Mouse (Mus musculus) hindbrain, postnatal 0 days (tissue): Measurements from ENCODE around the gene Bicd2. TPM values are rescaled to one million over a fixed set of nuclear protein-coding genes. Genes with fewer than 3 reads are reported as not detected.

ENCODE experiments used
- ATAC-seq: fragments of 200-750 bp; cut with Nextera tagmentation; 2 replicates; pipeline ENCODE4 v1.8.0; 2017; ENCODE audit warnings: mild to moderate bottlenecking, moderate TSS enrichment, moderate library complexity
- DNase-seq: peaks from one replicate; pipeline ENCODE4 v3.0.0-alpha.2; 2015; ENCODE audit warnings: low spot score
- H3K27ac ChIP-seq: fragments of 300-500 bp; sonication (generic); 2 replicates; pipeline ENCODE4 v1.5.1; 2014; ENCODE audit warnings: mild to moderate bottlenecking
- H3K27me3 ChIP-seq: fragments of 300-500 bp; sonication (generic); 2 replicates; pipeline ENCODE4 v1.6.1; 2014; ENCODE audit warnings: low read length, mixed read lengths; ENCODE audit not compliant: insufficient read depth
- H3K36me3 ChIP-seq: fragments of 300-500 bp; sonication (generic); 2 replicates; pipeline ENCODE4 v1.6.1; 2014; ENCODE audit warnings: low read length, mixed read lengths; ENCODE audit not compliant: insufficient read depth
- H3K4me1 ChIP-seq: fragments of 300-500 bp; sonication (generic); 2 replicates; pipeline ENCODE4 v1.6.1; 2014; ENCODE audit warnings: antibody characterized with exemption, low read length, mixed read lengths; ENCODE audit not compliant: insufficient read depth
- H3K4me2 ChIP-seq: fragments of 300-500 bp; sonication (generic); 2 replicates; pipeline ENCODE4 v1.6.1; 2014; ENCODE audit warnings: low read depth, mild to moderate bottlenecking, low read length, moderate library complexity, mixed read lengths
- H3K4me3 ChIP-seq: fragments of 300-500 bp; sonication (generic); 2 replicates; pipeline ENCODE4 v1.5.1; 2014; ENCODE audit warnings: low read length
- H3K9ac ChIP-seq: fragments of 300-500 bp; sonication (generic); replicated peaks from 2 replicates; pipeline ENCODE4 v1.6.1; 2014; ENCODE audit warnings: mild to moderate bottlenecking, low read length, moderate library complexity, mixed read lengths
- H3K9me3 ChIP-seq: fragments of 300-500 bp; sonication (generic); 2 replicates; pipeline ENCODE4 v1.6.1; 2016; ENCODE audit warnings: low read length, mixed read lengths
- CTCF ChIP-seq: IDR thresholded peaks from 2 replicates; pipeline ENCODE4 v1.5.1; 2016; ENCODE audit warnings: antibody characterized with exemption, control low read depth, low read depth
- WGBS: fragments of 180-500 bp; shearing (Covaris S2); extraction: QIAGEN DNeasy Blood & Tissue Kit; methylation state at CpG from one replicate; pipeline ENCODE4 v1.1.7; 2014; 5-methylcytosine and 5-hydroxymethylcytosine counted together
- polyA plus RNA-seq: library from polyadenylated mRNA; unstranded; fragments of >200 nt; fragmentation: Nextera tagmentation; extraction: Ambion mirVana; gene quantifications from 2 replicates; pipeline ENCODE4 v1.2.1, GENCODE M21; 2015
- total RNA-seq: library from RNA; depleted of rRNA; stranded (reverse); fragments of >200 nt; gene quantifications from 2 replicates; pipeline ENCODE4 v1.2.3, GENCODE M21; 2014

Bicd2 gene
- total and polyA plus RNA-seq, 2 experiments from 2014 or later: 25.1 to 51.2 TPM

DNA sequence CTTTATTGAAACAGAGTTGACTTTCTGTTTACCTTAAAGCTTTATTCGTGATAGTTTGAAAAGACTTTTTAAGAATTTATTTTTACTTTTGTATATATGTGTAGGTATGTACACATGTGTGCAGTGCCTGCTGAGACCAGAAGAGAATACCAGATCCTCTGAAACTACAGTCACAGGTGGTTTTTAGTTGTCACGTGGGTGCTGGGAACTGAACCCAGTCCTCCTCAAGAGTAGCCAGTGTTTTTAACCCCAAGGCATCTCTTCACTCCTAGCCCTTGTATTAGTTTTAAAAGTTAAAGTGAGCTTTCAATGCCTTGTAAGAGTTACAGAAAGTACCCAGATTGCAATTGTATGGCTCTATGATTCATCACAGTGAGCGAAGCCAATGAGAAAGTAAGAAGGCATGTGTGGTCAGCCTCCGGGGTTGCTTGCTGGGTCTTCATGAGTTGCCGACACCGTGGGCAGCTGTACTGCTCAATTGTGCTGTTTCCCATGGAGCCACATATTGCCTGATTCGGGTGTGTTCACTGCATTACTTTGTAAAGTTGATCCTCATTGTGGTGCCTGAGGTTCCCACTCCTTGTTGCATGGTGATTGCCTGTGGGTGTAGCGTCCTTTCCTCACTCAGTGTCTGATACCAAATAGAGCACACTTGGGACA lies 16.1 kb downstream of the Bicd2 start:
- ATAC-seq (no peak), DNase-seq (no peak)
- Histone ChIP-seq H3K4me3 (no peak overlapping the region), H3K27me3 (no peaks in the 10 kb centered on the region), H3K4me1 (peaks cover 15% of the 10 kb centered on the region), H3K9ac (no peak overlapping the region), H3K9me3 (no peaks in the 10 kb centered on the region), H3K4me2 (no peak overlapping the region), H3K36me3 (no peaks in the 10 kb centered on the region), H3K27ac (no peak overlapping the region)
- 95% methylated on average over 8 of the region's 8 CpGs for WGBS
- no peak for TF ChIP-seq CTCF

DNA sequence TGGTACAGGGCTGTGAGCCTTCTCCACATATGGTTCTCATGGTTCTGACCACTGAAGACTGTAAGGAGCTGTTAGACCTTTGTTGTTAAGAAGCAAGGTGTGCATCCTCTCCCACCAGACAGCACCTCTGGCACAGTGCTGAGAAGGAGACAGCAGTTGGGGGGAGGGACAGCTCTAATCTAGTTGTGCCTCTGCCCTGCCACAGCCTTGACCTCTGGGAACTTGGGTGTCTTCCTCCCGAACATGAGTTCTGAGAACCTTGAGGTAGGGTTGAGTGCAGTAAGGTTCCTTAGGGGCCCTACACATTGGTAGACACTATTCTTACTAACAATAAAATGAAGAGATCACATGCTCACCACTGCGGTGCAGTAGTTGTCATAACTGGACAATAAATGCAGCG lies 16.8 kb downstream of the Bicd2 start:
- 92% methylated on average over 3 of the region's 3 CpGs for WGBS
- H3K4me2 ChIP-seq: no peak overlapping the region
- DNase-seq (no peak), ATAC-seq (no peak)
- no peaks in the 10 kb centered on the region for H3K36me3 ChIP-seq
- H3K9ac ChIP-seq: no peak overlapping the region
- H3K27me3 ChIP-seq: no peaks in the 10 kb centered on the region
- H3K4me1 ChIP-seq: peaks cover 13% of the 10 kb centered on the region
- no peak overlapping the region for H3K4me3 ChIP-seq
- no peak overlapping the region for H3K27ac ChIP-seq
- no peak for TF ChIP-seq CTCF
- no peaks in the 10 kb centered on the region for H3K9me3 ChIP-seq

DNA sequence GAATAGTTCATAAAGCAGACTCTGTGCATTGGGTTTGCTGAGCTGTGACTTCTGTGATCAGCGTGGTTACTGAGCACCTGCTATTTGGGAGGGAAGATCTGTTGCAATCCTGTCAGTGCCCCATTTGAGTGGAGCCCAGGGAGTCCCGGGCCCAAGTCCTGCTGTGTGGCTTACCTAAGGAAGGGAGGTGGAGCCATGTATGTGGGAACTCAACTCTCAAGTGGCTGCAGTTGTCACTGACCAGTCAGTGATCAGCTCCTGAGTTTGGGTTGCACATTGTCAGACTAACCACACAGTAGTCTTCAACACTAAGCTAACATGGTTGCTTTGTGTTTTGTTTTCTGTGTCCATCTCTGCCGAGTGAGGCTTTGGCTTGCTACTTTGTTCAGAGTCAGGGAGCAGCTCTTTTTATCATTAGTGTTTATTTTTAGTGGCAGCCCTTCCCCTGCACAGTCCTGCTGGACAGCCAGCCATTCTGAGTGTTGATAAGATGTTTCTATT lies 19.6 kb downstream of the Bicd2 start:
- no peak overlapping the region for H3K27ac ChIP-seq
- WGBS: 43% methylated on average over 3 of the region's 3 CpGs
- no peak for TF ChIP-seq CTCF
- no peak overlapping the region for H3K9ac ChIP-seq
- H3K4me2 ChIP-seq: no peak overlapping the region
- DNase-seq: no peak
- no peak overlapping the region for H3K4me3 ChIP-seq
- H3K27me3 ChIP-seq: no peaks in the 10 kb centered on the region
- H3K4me1 ChIP-seq: peaks cover 16% of the 10 kb centered on the region; the same call in 1 of the 2 replicates
- H3K36me3 ChIP-seq: no peaks in the 10 kb centered on the region
- no peaks in the 10 kb centered on the region for H3K9me3 ChIP-seq
- no peak for ATAC-seq

DNA sequence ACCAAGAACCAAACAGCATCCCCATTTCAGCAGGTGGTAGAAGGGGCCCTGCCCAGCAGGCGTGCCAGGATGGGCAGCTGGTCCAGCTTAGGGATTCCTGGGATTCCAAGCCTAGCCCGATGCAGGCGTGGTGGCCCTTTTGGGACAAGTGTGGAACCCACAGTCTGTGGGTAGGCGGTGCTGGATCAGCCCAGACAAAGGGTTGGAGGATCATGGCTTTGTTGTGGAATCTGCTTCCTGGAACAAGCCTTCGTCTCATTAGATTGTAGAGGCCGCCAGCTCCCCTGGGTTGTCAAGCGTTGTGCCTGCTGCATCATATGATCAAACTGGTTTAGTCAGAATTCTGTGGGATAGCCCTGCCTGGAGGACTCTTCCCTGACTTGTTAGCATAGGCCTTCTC lies 21.0 kb downstream of the Bicd2 start:
- no peaks in the 10 kb centered on the region for H3K9me3 ChIP-seq
- 62% methylated on average over 7 of the region's 7 CpGs for WGBS
- H3K9ac ChIP-seq: no peak overlapping the region
- no peaks in the 10 kb centered on the region for H3K36me3 ChIP-seq
- H3K4me3 ChIP-seq: no peak overlapping the region
- no peak for TF ChIP-seq CTCF
- DNase-seq (no peak), ATAC-seq (peak; percentile 38; the same call in 1 of the 2 replicates)
- peak overlapping the region; percentile 54 for H3K27ac ChIP-seq
- H3K27me3 ChIP-seq: no peaks in the 10 kb centered on the region
- H3K4me1 ChIP-seq: peaks cover 16% of the 10 kb centered on the region; the same call in 1 of the 2 replicates
- no peak overlapping the region for H3K4me2 ChIP-seq

DNA sequence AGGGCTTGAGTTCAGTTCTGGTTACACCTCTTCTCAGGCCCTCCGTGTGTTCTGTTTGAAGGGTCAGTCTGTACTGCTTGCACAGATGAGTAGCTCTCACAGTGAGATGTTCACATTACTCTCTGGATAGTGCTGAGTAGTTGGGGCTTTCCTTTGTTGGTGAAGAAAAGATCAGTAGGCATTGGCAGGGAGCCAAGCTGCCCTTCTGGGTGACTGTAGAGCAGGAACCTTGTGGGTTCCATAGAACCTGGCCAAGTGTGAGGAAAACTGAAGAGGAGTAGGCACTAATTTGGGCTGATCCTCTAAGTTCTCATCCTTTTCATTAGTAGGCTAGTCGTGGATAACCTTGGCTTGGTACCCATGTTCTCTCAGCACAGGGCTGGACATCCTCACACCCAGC lies 21.4 kb downstream of the Bicd2 start:
- Histone ChIP-seq H3K4me3 (no peak overlapping the region), H3K27ac (peak overlapping the region; percentile 54), H3K9ac (no peak overlapping the region), H3K4me2 (no peak overlapping the region), H3K27me3 (no peaks in the 10 kb centered on the region), H3K36me3 (no peaks in the 10 kb centered on the region), H3K4me1 (peaks cover 16% of the 10 kb centered on the region; the same call in 1 of the 2 replicates), H3K9me3 (no peaks in the 10 kb centered on the region)
- DNase-seq: no peak
- ATAC-seq: peak; percentile 34; the same call in 1 of the 2 replicates
- no peak for TF ChIP-seq CTCF
- 53% methylated on average over 2 of the region's 2 CpGs for WGBS

DNA sequence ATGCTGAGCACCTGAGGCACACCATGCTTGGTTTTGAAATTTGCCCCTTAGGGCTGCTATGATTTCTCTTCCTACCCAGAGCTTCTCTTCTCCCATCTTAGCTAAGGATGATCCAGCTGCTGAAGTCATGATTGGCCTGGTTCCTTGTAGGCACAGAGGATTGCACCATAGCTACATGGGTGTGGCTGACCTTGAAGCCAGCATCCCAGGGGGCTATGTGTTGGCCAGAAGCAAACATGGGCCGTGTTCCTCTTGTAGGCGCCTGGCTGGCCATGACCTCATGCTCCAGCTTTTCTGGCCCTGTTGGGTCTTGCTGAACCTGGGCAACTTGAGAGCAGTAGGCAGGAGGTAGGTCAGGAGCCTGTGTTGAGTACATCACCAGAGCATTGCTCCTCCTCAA lies 23.3 kb downstream of the Bicd2 start:
- Histone ChIP-seq H3K9ac (no peak overlapping the region), H3K9me3 (no peaks in the 10 kb centered on the region), H3K4me1 (peaks cover 16% of the 10 kb centered on the region; the same call in 1 of the 2 replicates), H3K27ac (no peak overlapping the region), H3K4me2 (no peak overlapping the region), H3K27me3 (no peaks in the 10 kb centered on the region), H3K4me3 (no peak overlapping the region), H3K36me3 (peaks cover 5% of the 10 kb centered on the region; the same call in 1 of the 2 replicates)
- 72% methylated on average over 2 of the region's 2 CpGs for WGBS
- DNase-seq: no peak
- no peak for TF ChIP-seq CTCF
- no peak for ATAC-seq
